10 mouse cellular contexts compared by ENCODE assay signal in the genomic region with DNA sequence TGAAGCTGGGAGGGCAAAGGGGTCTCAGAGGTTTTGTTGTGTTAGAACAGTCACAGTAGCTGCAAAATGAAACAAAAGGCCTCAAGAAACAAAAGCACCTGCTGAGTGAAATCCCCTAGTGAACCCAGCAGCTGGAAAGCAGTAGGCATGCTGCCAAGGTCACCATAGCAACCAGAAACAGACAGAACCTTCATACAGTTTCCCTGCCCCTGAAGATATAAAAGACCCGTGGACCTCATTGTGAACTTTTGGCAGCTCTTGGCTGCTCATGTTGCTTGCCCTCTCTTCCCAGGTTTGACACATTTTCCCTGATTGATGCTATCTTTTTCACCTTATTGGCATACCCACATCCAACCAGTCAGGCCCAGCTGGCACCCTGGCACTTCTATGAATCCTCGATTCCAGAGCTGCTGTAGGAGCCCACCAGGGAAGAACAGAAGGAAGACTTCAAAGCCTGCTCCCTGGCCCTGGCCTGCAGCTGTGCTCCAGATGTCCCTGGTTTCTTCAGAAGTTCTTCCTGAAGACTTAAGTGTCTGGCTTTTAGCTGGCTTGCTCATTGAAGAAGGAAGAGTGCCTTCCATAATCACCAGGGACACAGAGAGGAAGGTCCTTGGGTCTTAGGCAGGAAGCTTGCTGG. TPM values are rescaled to one million over a fixed set of nuclear protein-coding genes. Genes with fewer than 3 reads are reported as not detected.
DNase-seq lines count a peak whose midpoint lies in the region; ATAC-seq and TF ChIP-seq lines count a peak whose summit lies in the region.
"Had no signal": no experiment of that assay in that cellular context is flagged by ENCODE, and none has a peak within 500 bp of the region (broad histone marks: within the 10 kb centered on the region; RNA-seq: fewer than 3 reads in every experiment).

No protein-coding gene starts in this region.

- ATAC-seq in kidney, postnatal 0 days (replicated peaks; ENCODE audit: low FRiP score, low read depth): no peak
- peak; percentile 76 for ATAC-seq in midbrain, embryonic 15.5 days (replicated peaks)

- 17% methylated on average over 2 of the region's 2 CpGs for WGBS in kidney, postnatal 0 days
- 8% methylated on average over 2 of the region's 2 CpGs for WGBS in midbrain, embryonic 15.5 days

- TF ChIP-seq CTCF in kidney, postnatal 0 days (IDR thresholded peaks at IDR 0.05; ENCODE audit: low read depth): no peak

- no peaks in the 10 kb centered on the region for H3K36me3 ChIP-seq in kidney, postnatal 0 days (ENCODE audit: insufficient read depth, low read length)
- H3K36me3 ChIP-seq in midbrain, embryonic 15.5 days (replicated peaks): no peaks in the 10 kb centered on the region

- no peak overlapping the region for H3K4me3 ChIP-seq in kidney, postnatal 0 days (replicated peaks; ENCODE audit: low read depth, low read length)
- H3K4me3 ChIP-seq in midbrain, embryonic 15.5 days: no peak overlapping the region

- H3K9me3 ChIP-seq in kidney, postnatal 0 days (replicated peaks; ENCODE audit: low read length): no peaks in the 10 kb centered on the region
- H3K9me3 ChIP-seq in midbrain, embryonic 15.5 days: no peaks in the 10 kb centered on the region

- intact Hi-C loops in left cerebral cortex, postnatal 14 days (cut with DNase I): no loop called here
- intact Hi-C loops in left cerebral cortex, postnatal 36 days (cut with DNase I): no loop called here

- H3K27me3 ChIP-seq in kidney, postnatal 0 days (ENCODE audit: insufficient read depth, low read length): no peaks in the 10 kb centered on the region
- no peaks in the 10 kb centered on the region for H3K27me3 ChIP-seq in midbrain, embryonic 15.5 days (replicated peaks)

- H3K4me2 ChIP-seq in kidney, postnatal 0 days (ENCODE audit: low read length): no peak overlapping the region
- H3K4me2 ChIP-seq in midbrain, embryonic 15.5 days: no peak overlapping the region

- no peaks in the 10 kb centered on the region for H3K4me1 ChIP-seq in kidney, postnatal 0 days (replicated peaks; ENCODE audit: insufficient read depth, low read length)
- H3K4me1 ChIP-seq in midbrain, embryonic 15.5 days: peaks cover 15% of the 10 kb centered on the region

- no peak overlapping the region for H3K27ac ChIP-seq in kidney, postnatal 0 days
- peak overlapping the region; percentile 60 for H3K27ac ChIP-seq in midbrain, embryonic 15.5 days

- no peak overlapping the region for H3K9ac ChIP-seq in kidney, postnatal 0 days (ENCODE audit: low read depth, low read length)
- no peak overlapping the region for H3K9ac ChIP-seq in midbrain, embryonic 15.5 days

- peak; percentile 66 to 71 for DNase-seq in left cerebral cortex, postnatal 14 days (ENCODE audit: low spot score in 2 of 2)
- DNase-seq in left cerebral cortex, postnatal 36 days (ENCODE audit: low spot score in 2 of 2): no peak
- DNase-seq in adrenal gland, adult 8-10 months: peak; percentile 53
- DNase-seq in forelimb bud, embryonic 11.5 days (ENCODE audit: low read depth, low spot score): peak; percentile 72
- peak; percentile 68 for DNase-seq in kidney, postnatal 0 days (ENCODE audit: low spot score)
- peak; percentile 58 for DNase-seq in thymus, postnatal 4 days
- DNase-seq in cerebellum, adult 11 months: no peak

RNA-seq across cellular contexts. Expression of gene S100a6, which starts 10.9 kb away (rescaled TPM):
- 10 to 100 TPM; 30.8 to 35.1 TPM for total RNA-seq in left cerebral cortex, postnatal 14 days (2021)
- total RNA-seq in left cerebral cortex, postnatal 36 days (2021): 10 to 100 TPM; 28.7 to 30.9 TPM
- total RNA-seq in adrenal gland, adult 8-10 months (2022): 10 to 100 TPM; 57.0 to 92.3 (median 67.2) TPM
- 395 and 525 TPM in 2 replicates for polyA plus RNA-seq in kidney, postnatal 0 days (2015; fragmentation: Nextera tagmentation; extraction: Ambion mirVana)
- 18.4 and 25.6 TPM in 2 replicates for polyA plus RNA-seq in midbrain, embryonic 15.5 days (2015; fragmentation: Nextera tagmentation; extraction: Ambion mirVana)

RNA-seq across cellular contexts. Expression of gene S100a5, which starts 15.2 kb away (rescaled TPM):
- total RNA-seq in left cerebral cortex, postnatal 14 days (2021): not detected
- not detected for total RNA-seq in left cerebral cortex, postnatal 36 days (2021)
- not detected for total RNA-seq in adrenal gland, adult 8-10 months (2022)
- 0.77 and 1.4 TPM in 2 replicates for polyA plus RNA-seq in kidney, postnatal 0 days (2015; fragmentation: Nextera tagmentation; extraction: Ambion mirVana)
- polyA plus RNA-seq in midbrain, embryonic 15.5 days (2015; fragmentation: Nextera tagmentation; extraction: Ambion mirVana): not detected in 2 replicates
- polyA plus RNA-seq: large intestine, adult 2 months; spleen, adult 2 months had no signal

RNA-seq across cellular contexts. Expression of gene S100a4, which starts 20.0 kb away (rescaled TPM):
- total RNA-seq in left cerebral cortex, postnatal 14 days (2021): 1 to 10 TPM; 6.8 to 7.0 TPM
- total RNA-seq in left cerebral cortex, postnatal 36 days (2021): 1 to 10 TPM; 3.7 to 4.0 TPM
- 10 to 100 TPM in 2 of 4 experiments, 1 to 10 TPM in 2; 7.5 to 22.9 (median 12.5) TPM for total RNA-seq in adrenal gland, adult 8-10 months (2022)
- 11.5 and 18.3 TPM in 2 replicates for polyA plus RNA-seq in kidney, postnatal 0 days (2015; fragmentation: Nextera tagmentation; extraction: Ambion mirVana)
- polyA plus RNA-seq in midbrain, embryonic 15.5 days (2015; fragmentation: Nextera tagmentation; extraction: Ambion mirVana): 0.52 and 0.78 TPM in 2 replicates

RNA-seq across cellular contexts. Expression of gene Gm42674, which starts 21.8 kb away (rescaled TPM):
- total RNA-seq in left cerebral cortex, postnatal 14 days (2021): not detected
- not detected for total RNA-seq in left cerebral cortex, postnatal 36 days (2021)
- total RNA-seq in adrenal gland, adult 8-10 months (2022): not detected
- not detected in 2 replicates for polyA plus RNA-seq in kidney, postnatal 0 days (2015; fragmentation: Nextera tagmentation; extraction: Ambion mirVana)
- not detected in 2 replicates for polyA plus RNA-seq in midbrain, embryonic 15.5 days (2015; fragmentation: Nextera tagmentation; extraction: Ambion mirVana)
- polyA plus RNA-seq: large intestine, adult 2 months; spleen, adult 2 months had no signal

RNA-seq across cellular contexts. Expression of gene S100a7a, which starts 30.3 kb away (rescaled TPM):
- 1 to 10 TPM; 1.0 to 1.5 TPM for total RNA-seq in left cerebral cortex, postnatal 14 days (2021)
- total RNA-seq in left cerebral cortex, postnatal 36 days (2021): under 1 TPM; 0.57 to 0.59 TPM
- total RNA-seq in adrenal gland, adult 8-10 months (2022): under 1 TPM in 1 of 4 experiments, not detected in 3; 0.28 TPM
- polyA plus RNA-seq in kidney, postnatal 0 days (2015; fragmentation: Nextera tagmentation; extraction: Ambion mirVana): 0.14 TPM in 1 of 2 replicates, not detected in the other
- not detected in 2 replicates for polyA plus RNA-seq in midbrain, embryonic 15.5 days (2015; fragmentation: Nextera tagmentation; extraction: Ambion mirVana)

Comparison
In these comparisons a context has a peak if more than half of its experiments do, and no peak if none do; other contexts are left out.
1. DNase-seq: peak in left cerebral cortex, postnatal 14 days (2 of 2), adrenal gland, adult 8-10 months (single experiment), forelimb bud, embryonic 11.5 days (single experiment), kidney, postnatal 0 days (single experiment) and thymus, postnatal 4 days (single experiment); none in left cerebral cortex, postnatal 36 days (0 of 2) and cerebellum, adult 11 months (single experiment).